Mouse (Mus musculus) kidney, adult 18-20 months (tissue): ENCODE data around the gene Dnajb9.
"Not testable (repeated sequence)": the region's sequence is repeated elsewhere in the genome, so short reads cannot be mapped to it uniquely, and the experiment has no call there.

Source experiments
- DNase-seq: peaks from one replicate; pipeline ENCODE4 v3.0.0; 2021

The Dnajb9 gene

GRCm38 (mm10) chr12:44209824-44210752, at the start of gene Dnajb9:
Gene Dnajb9 (minus strand): TSS chr12:44210326.
- peak; percentile 100 for DNase-seq

- no peak for DNase-seq
Observed at GRCm38 (mm10) chr12:44248309-44248977, 38.3 kb upstream of the Dnajb9 start.

- DNase-seq: no peak
Observed at GRCm38 (mm10) chr12:44245739-44246138, 35.6 kb upstream of the Dnajb9 start.

GRCm38 (mm10) chr12:44242407-44242806, 32.3 kb upstream of the Dnajb9 start:
- DNase-seq: no peak

GRCm38 (mm10) chr12:44241090-44241489, 31.0 kb upstream of the Dnajb9 start:
- no peak for DNase-seq

GRCm38 (mm10) chr12:44224650-44225049, 14.5 kb upstream of the Dnajb9 start:
- no peak for DNase-seq

GRCm38 (mm10) chr12:44223044-44223443, 12.9 kb upstream of the Dnajb9 start:
- no peak for DNase-seq

GRCm38 (mm10) chr12:44221651-44222356, 11.7 kb upstream of the Dnajb9 start:
- DNase-seq: peak; percentile 23

GRCm38 (mm10) chr12:44221070-44221469, 10.9 kb upstream of the Dnajb9 start, which contains the start of gene Pnpla8:
Gene Pnpla8 (plus strand): TSS chr12:44221370.
- DNase-seq: not testable (repeated sequence)

GRCm38 (mm10) chr12:44211555-44211954, 1.4 kb upstream of the Dnajb9 start:
- DNase-seq: no peak

GRCm38 (mm10) chr12:44209141-44209823, 844 bp downstream of the Dnajb9 start:
- DNase-seq: peak; percentile 78

GRCm38 (mm10) chr12:44197873-44198525, 12.1 kb downstream of the Dnajb9 start:
- no peak for DNase-seq

GRCm38 (mm10) chr12:44181081-44181982, 28.8 kb downstream of the Dnajb9 start:
- DNase-seq: peak; percentile 9

GRCm38 (mm10) chr12:44177038-44177355, 33.1 kb downstream of the Dnajb9 start:
- no peak for DNase-seq

- no peak for DNase-seq
Observed at GRCm38 (mm10) chr12:44176331-44177037, 33.6 kb downstream of the Dnajb9 start.

- no peak for DNase-seq
Observed at GRCm38 (mm10) chr12:44166949-44167348, 43.2 kb downstream of the Dnajb9 start.

GRCm38 (mm10) chr12:44159349-44159748, 50.8 kb downstream of the Dnajb9 start:
- no peak for DNase-seq
